14 mouse cellular contexts compared by ENCODE assay signal in genomic region chr17:31595077-31595476, GRCm38 (mm10). TPM values are rescaled to one million over a fixed set of nuclear protein-coding genes. Genes with fewer than 3 reads are reported as not detected.
DNase-seq lines count a peak whose midpoint lies in the region; ATAC-seq and TF ChIP-seq lines count a peak whose summit lies in the region.
"Had no signal": no experiment of that assay in that cellular context is flagged by ENCODE, and none has a peak within 500 bp of the region (broad histone marks: within the 10 kb centered on the region; RNA-seq: fewer than 3 reads in every experiment).

No protein-coding gene starts in this region.

- no peak overlapping the region for H3K9ac ChIP-seq in forebrain, postnatal 0 days
- H3K9ac ChIP-seq in heart, embryonic 11.5 days (ENCODE audit: low read depth, low read length): no peak overlapping the region
- H3K9ac ChIP-seq: heart, embryonic 15.5 days; intestine, embryonic 15.5 days; liver, embryonic 15.5 days had no signal

- no peaks in the 10 kb centered on the region for H3K4me1 ChIP-seq in forebrain, postnatal 0 days (ENCODE audit: insufficient read depth)
- H3K4me1 ChIP-seq in heart, embryonic 11.5 days (ENCODE audit: control insufficient read depth, insufficient read depth, low read length): no peaks in the 10 kb centered on the region
- H3K4me1 ChIP-seq: embryonic facial prominence, embryonic 10.5 days; heart, embryonic 15.5 days; intestine, embryonic 15.5 days; liver, embryonic 15.5 days had no signal

- no peaks in the 10 kb centered on the region for H3K9me3 ChIP-seq in forebrain, postnatal 0 days (ENCODE audit: low read length)
- H3K9me3 ChIP-seq in heart, embryonic 11.5 days (replicated peaks; ENCODE audit: control insufficient read depth, low read length): no peaks in the 10 kb centered on the region
- H3K9me3 ChIP-seq: embryonic facial prominence, embryonic 10.5 days; heart, embryonic 15.5 days; intestine, embryonic 15.5 days; liver, embryonic 15.5 days had no signal

- H3K36me3 ChIP-seq in forebrain, postnatal 0 days (ENCODE audit: insufficient read depth): peaks cover 48% of the 10 kb centered on the region
- no peaks in the 10 kb centered on the region; the same call in 1 of the 2 replicates for H3K36me3 ChIP-seq in heart, embryonic 11.5 days (ENCODE audit: control insufficient read depth, insufficient read depth, low read length)

- peak; percentile 69 for ATAC-seq in forebrain, postnatal 0 days
- no peak for ATAC-seq in heart, embryonic 11.5 days (replicated peaks; ENCODE audit: insufficient number of reproducible peaks, low FRiP score, low TSS enrichment)
- ATAC-seq in megakaryocyte progenitor cell, adult 5-6 weeks (replicated peaks; ENCODE audit: poor library complexity): no peak
- ATAC-seq: intestine, embryonic 15.5 days had no signal

- no peak overlapping the region for H3K4me3 ChIP-seq in forebrain, postnatal 0 days (ENCODE audit: low read depth, low read length)
- no peak overlapping the region for H3K4me3 ChIP-seq in heart, embryonic 11.5 days (ENCODE audit: low read depth, low read length)
- H3K4me3 ChIP-seq: embryonic facial prominence, embryonic 10.5 days; heart, embryonic 15.5 days; intestine, embryonic 15.5 days; liver, embryonic 15.5 days had no signal

- no peaks in the 10 kb centered on the region for H3K27me3 ChIP-seq in forebrain, postnatal 0 days (ENCODE audit: insufficient read depth, low read length)
- H3K27me3 ChIP-seq in heart, embryonic 11.5 days (ENCODE audit: control insufficient read depth, insufficient read depth, low read length): no peaks in the 10 kb centered on the region
- H3K27me3 ChIP-seq: heart, embryonic 15.5 days; intestine, embryonic 15.5 days; liver, embryonic 15.5 days had no signal

- DNase-seq in left cerebral cortex, postnatal 25 days (ENCODE audit: low spot score in 2 of 2): peak; percentile 20 to 49
- DNase-seq in left cerebral cortex, postnatal 4 days: no peak
- peak; percentile 72 for DNase-seq in brain, adult 2 months (ENCODE audit: low read depth, low spot score)
- peak; percentile 36 for DNase-seq in forebrain, postnatal 0 days
- peak; percentile 39 to 40 for DNase-seq in right cerebral cortex, adult 2 months (ENCODE audit: low spot score in 2 of 2)
- DNase-seq: cerebellum, postnatal 14 days; kidney, postnatal 14 days; thymus, postnatal 14 days had no signal

- H3K4me2 ChIP-seq in forebrain, postnatal 0 days (ENCODE audit: low read depth): no peak overlapping the region
- no peak overlapping the region for H3K4me2 ChIP-seq in heart, embryonic 11.5 days
- H3K4me2 ChIP-seq: heart, embryonic 15.5 days; intestine, embryonic 15.5 days; liver, embryonic 15.5 days had no signal

- TF ChIP-seq CTCF in forebrain, postnatal 0 days (IDR thresholded peaks at IDR 0.05; ENCODE audit: low read depth): no peak

- H3K27ac ChIP-seq in forebrain, postnatal 0 days (ENCODE audit: low read depth, low read length): peak overlapping the region; percentile 29; the same call in 1 of the 2 replicates
- no peak overlapping the region for H3K27ac ChIP-seq in heart, embryonic 11.5 days (ENCODE audit: low read depth, low read length)
- H3K27ac ChIP-seq: embryonic facial prominence, embryonic 10.5 days; heart, embryonic 15.5 days; intestine, embryonic 15.5 days; liver, embryonic 15.5 days had no signal

- 59% methylated on average over 5 of the region's 5 CpGs for WGBS in forebrain, postnatal 0 days
- 84% methylated on average over 5 of the region's 5 CpGs for WGBS in heart, embryonic 11.5 days (ENCODE audit: insufficient replicate concordance)

- intact Hi-C loops in left cerebral cortex, postnatal 25 days (cut with DNase I): no loop called here
- intact Hi-C loops in left cerebral cortex, postnatal 4 days (cut with DNase I): no loop called here

RNA-seq across cellular contexts. Expression of gene Pknox1, which starts 30.5 kb away (rescaled TPM):
- total RNA-seq in left cerebral cortex, postnatal 25 days (2021): 10 to 100 TPM; 14.7 to 20.0 TPM
- 10 to 100 TPM; 17.8 to 18.8 TPM for total RNA-seq in left cerebral cortex, postnatal 4 days (2021)
- total RNA-seq in forebrain, postnatal 0 days (2014; rRNA removed): 26.1 and 30.6 TPM in 2 replicates
- polyA plus RNA-seq in forebrain, postnatal 0 days (2015; fragmentation: Nextera tagmentation; extraction: Ambion mirVana): 16.7 and 18.5 TPM in 2 replicates
- polyA plus RNA-seq in heart, embryonic 11.5 days (2014; fragmentation: Nextera tagmentation; extraction: Ambion mirVana): 19.8 and 20.4 TPM in 2 replicates
- 15.0 and 18.9 TPM in 2 replicates for total RNA-seq in megakaryocyte progenitor cell, adult 5-6 weeks (2015)
- total RNA-seq in megakaryocyte progenitor cell, adult 5-6 weeks (2017): 19.8 and 21.2 TPM in 2 replicates

RNA-seq across cellular contexts. Expression of gene Cbs, which starts 42.0 kb away (rescaled TPM):
- total RNA-seq in left cerebral cortex, postnatal 25 days (2021): 10 to 100 TPM; 34.5 to 46.9 TPM
- 10 to 100 TPM; 37.3 to 44.2 TPM for total RNA-seq in left cerebral cortex, postnatal 4 days (2021)
- total RNA-seq in forebrain, postnatal 0 days (2014; rRNA removed): 18.6 and 20.2 TPM in 2 replicates
- polyA plus RNA-seq in forebrain, postnatal 0 days (2015; fragmentation: Nextera tagmentation; extraction: Ambion mirVana): 16.3 and 22.3 TPM in 2 replicates
- polyA plus RNA-seq in heart, embryonic 11.5 days (2014; fragmentation: Nextera tagmentation; extraction: Ambion mirVana): 0.63 and 0.77 TPM in 2 replicates
- not detected in 2 replicates for total RNA-seq in megakaryocyte progenitor cell, adult 5-6 weeks (2015)
- 0.14 TPM in 1 of 2 replicates, not detected in the other for total RNA-seq in megakaryocyte progenitor cell, adult 5-6 weeks (2017)

Comparison
In these comparisons a context has a peak if more than half of its experiments do, and no peak if none do; other contexts are left out.
1. RNA of gene Cbs, which starts 42.0 kb away (total RNA-seq): 34.5 to 46.9 TPM in left cerebral cortex, postnatal 25 days, 37.3 to 44.2 TPM in left cerebral cortex, postnatal 4 days and 18.6 to 20.2 TPM in forebrain, postnatal 0 days; 0.14 TPM in megakaryocyte progenitor cell, adult 5-6 weeks; every median in the first group is over 10 times any median in the second.